Mouse (Mus musculus) heart, postnatal 0 days (tissue): ENCODE results near the gene Mn1.

Source experiments
- CTCF ChIP-seq: IDR thresholded peaks from 2 replicates; pipeline ENCODE4 v1.5.1; 2016; ENCODE audit warnings: antibody characterized with exemption, control low read depth, low read depth
- EP300 ChIP-seq: IDR thresholded peaks from 2 replicates; pipeline ENCODE4 v1.6.1; 2016; ENCODE audit warnings: antibody characterized with exemption, low read depth

DNA sequence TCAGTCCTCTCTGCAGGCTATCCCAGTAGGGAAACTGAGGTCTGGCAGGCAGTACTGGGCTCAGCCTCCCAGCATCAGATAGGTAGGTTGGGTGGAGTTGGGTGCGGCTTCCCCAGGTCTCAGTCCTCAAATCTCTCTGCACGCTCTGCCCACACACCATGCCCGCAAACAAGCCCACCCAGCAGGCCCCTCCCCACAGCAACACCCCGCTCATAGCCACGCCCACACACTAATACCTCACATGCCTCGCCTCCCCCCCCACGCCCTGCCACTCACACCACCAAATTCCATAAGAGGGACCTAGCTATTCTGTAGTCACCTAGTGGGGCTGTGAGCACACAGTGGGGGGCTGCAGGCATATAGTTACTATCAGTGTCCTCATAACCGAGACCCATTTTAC lies 21.7 kb downstream of the Mn1 start:
- no peak for TF ChIP-seq CTCF
- TF ChIP-seq EP300 = no peak
